Mouse (Mus musculus) retina, postnatal 1 day (tissue): ENCODE measurements at regions not wholly inside any gene's neighbourhood (a gene's known extent, or its start where the extent isn't known, plus 50 kb on each side); places are given as distances from the start of the nearest gene placed in this dataset.

Source experiments
- DNase-seq: peaks from one replicate; pipeline ENCODE4 v3.0.0-alpha.2; 2012

GRCm38 (mm10) chr8:26529921-26530320, 410.6 kb downstream of the Gm45692 start:
- no peak for DNase-seq

DNA sequence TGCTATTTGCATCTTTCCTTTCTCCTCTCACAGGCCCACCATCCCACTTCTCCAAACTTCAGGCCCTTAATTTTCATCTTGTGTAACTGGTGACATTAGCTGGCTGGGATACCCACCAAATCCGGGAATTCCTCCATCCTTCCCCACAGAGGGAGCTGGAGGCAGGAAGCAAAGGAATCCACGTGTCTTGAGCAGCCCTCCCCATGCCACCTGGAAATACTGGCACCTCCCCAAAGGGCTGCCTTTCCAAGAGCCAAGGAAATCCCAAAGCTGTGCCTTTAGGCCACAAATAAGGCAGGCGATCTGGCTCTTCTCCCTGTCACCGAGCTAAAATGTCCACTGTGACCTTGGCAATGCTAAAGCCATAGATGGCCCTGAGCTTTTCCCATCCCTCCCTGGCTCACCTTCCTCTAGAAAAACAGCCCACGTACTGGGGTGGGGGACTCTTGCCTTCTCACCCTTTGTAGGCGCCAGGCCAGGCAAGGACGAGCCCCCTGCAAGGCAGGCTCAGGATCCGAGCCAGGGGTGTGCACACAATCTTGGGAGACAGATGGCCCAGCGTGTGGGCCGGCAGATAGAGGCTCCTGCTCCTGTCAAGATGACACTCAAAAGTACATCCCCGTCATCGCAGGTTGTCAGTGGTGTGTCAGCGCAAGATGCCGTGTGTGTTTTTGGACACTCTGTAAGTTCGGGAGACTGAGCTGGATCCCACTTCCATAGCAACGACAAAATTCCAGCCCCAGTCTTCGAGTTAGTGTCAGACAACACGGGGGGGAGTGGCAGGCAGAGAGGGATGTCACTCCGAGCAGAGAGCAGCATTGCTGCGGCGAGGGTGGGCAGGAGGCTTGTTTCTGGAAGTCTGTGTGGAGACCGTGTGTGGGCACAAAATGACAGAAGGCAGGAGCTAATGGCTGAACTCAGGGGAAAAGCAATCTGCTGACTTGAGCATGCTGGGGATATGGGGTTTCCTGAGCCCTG, 414.4 kb downstream of the Gm45692 start:
- DNase-seq: no peak

DNA sequence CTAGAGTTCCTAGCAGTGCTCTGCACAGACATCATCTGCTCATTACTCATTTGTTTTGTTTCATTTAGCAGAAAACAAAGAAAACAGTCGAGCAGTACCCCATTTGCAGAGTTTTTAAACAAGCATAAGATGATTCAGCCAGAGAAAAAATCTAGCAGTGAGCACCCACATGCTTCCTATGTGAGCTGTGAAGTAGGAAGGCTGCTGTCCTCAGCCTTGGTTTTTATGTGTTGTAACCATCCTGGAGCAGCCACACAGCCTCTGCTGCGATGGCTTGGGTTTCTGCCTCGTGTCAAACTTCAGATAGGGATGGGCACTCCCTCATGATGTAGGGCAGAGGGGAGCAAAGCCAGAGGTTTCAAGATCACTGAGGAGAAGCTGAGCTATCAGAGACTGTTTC, 416.5 kb downstream of the Gm45692 start:
- DNase-seq: no peak

DNA sequence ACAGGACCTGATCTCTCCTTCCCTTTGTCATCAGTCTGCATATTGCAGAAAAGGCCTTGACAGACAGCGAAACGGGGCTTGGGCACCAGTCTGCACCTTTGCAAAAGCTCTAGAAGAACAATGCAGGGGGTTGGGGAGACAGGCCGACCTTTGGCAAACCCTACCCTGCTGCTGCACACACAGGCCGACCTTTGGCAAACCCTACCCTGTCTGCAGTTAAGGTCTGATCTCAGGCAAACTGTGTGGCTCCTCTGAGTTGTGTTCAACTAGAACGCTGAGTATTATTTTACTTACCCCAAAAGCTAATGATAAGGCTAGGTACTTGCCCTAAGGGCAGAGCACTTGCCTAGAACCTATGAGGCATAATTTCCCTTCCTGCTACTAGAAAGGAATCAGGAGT, 423.4 kb upstream of the Zfp703 start:
- no peak for DNase-seq

- no peak for DNase-seq
Measured at GRCm38 (mm10) chr8:26559196-26559595, 417.9 kb upstream of the Zfp703 start.

DNA sequence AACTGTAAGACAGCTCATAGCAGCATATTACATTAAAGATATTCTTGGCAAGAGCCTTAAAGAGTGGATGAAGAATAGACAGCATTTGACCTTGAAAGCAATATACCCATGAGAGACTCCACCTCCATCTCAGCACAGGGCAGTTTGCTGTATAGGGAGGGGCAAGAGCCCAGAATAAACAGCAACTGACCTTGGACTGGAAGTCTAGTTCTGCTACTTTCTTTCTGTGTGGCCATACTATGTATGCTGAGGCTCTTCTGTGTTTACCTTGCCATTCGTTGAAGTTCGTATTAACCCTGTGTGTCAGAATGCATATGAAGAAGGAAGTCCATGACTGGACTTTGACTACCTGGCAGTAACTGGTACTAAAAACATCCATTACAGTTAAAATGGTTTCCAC, 414.0 kb upstream of the Zfp703 start:
- no peak for DNase-seq

DNA sequence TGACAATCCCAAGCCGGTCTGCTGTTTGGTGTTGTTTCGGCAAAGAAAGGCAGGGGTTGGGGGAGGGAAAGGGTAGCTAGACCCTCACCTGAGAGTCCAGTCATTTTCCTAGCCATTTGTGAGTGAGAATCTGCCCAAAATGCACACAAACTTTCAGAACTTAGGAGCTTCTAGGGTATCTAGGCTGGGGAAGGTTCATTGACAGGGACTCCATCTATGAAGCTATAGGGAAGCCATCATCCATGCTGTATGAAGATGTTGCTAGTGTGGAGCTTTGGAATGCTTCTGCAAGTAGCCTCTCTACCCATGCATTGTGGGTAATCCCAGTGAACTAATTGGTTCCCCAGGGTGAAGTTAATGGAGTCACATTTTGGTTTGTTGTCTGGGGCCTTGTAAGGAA, 412.9 kb upstream of the Zfp703 start:
- no peak for DNase-seq

GRCm38 (mm10) chr8:26568423-26569060, 408.6 kb upstream of the Zfp703 start:
- DNase-seq: no peak

- peak; percentile 14 for DNase-seq
Measured at GRCm38 (mm10) chr8:26588841-26589240, 388.3 kb upstream of the Zfp703 start.

DNA sequence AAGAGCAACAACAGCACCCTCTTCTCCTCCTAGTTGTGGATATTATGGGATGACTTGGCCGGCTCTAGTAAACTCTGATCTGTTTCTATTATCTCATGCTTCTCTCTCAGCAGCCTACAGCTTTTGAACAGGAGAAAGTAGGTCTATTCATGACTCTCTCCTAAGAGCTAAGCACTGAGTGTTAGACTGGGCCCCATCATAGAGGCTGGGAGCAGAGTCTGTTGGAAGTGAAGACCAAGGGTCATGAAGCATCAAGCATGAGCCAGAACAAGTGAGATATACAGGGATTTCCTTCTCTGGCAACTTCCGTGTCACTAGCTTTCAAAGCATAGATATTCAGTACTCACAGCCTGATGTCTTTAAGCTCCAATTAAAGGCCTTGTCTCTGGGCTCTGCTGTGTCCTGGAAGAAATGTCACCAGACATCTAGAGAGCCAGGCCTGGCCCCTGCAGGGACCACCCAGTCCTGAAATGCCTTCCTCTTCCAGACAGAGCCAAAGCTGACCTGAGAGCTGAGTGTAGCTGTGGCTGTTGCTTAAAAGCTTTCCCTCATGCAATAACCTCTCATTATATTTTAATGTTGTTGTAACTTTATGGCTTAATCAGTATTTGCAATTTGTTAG, 386.4 kb upstream of the Zfp703 start:
- peak; percentile 38 for DNase-seq

DNA sequence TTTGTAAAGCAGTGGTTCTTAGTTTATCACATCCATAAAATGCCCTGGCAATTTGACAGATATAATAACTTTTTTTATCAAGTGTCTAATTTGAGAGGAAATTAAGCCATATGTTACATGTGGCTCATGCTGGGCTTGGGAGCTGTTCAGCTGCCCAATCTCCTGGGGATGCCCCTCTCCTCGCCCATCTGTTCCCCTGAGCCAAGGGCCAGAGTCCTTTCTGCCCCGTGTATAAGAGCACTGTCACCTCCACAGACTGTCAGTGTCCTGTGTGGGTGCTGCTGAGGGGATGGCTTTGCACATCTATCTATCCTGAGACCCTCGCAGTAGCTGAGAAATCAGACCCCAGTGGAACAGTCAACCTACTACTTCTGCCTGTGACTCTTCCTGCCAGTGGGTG, 385.9 kb upstream of the Zfp703 start:
- DNase-seq: peak; percentile 32

DNA sequence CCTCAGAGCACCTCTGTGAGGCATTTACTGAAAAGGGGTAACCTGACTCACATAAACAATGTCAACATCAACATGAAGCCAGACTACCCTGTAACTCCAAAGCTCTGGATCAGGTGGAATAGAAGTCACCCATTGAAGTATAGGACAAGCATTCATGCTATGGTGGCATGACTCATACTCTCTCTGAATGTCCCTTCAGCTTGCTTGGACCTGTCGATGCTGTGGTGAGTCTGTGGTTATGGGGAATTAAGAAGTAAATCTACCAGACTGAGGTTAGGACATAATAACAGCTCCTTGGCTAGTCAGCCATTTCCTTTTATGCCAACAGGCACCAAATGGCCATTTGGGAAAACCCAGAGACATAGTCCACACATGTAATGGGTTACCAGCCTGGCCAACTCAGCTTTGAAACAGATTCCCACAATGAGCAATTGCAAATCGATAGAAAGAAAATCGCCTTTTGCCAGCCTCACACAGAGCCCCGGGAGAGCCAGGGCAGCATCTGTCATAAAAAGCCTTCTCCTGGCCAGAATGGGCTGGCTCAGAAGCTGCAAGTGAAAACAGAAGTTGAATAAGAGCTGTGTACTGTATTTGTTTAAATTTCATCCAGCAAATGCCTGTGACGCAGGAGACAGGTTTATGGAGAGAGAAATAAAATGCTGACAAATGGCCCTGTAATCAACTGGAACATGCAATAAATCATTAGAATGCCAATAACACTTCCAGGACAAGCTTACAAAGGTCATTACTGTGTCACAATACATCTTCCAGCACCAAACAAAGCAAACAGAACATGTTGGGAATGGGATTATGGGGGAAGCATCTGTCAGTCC, 383.4 kb upstream of the Zfp703 start:
- peak; percentile 53 for DNase-seq

DNA sequence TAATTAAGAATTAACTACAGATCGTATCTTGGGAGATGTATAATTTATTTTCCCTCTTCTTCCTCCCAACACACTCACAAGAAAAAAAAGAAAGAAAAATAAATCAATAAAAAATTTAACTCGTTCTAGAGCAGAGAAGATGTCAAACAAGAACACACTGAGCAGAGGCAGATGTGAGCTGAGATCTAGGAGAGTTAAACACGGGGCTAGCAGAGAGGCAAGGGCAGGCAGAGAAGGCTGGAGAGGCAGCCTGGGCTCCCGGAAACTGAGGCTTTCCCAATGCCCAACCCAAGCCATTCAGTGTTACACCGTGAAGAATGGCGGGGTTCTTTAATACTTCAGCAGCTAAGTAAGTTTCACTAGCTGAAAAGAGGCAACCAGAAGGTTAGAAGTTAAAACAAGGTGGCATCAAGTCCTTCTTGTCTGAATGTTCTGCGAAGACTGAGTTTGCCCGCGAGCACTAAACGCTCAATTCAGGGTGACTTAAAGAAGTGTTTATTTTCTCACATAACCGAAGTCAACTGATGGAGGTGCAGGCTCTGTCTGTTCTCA, 382.7 kb upstream of the Zfp703 start:
- DNase-seq: no peak

DNA sequence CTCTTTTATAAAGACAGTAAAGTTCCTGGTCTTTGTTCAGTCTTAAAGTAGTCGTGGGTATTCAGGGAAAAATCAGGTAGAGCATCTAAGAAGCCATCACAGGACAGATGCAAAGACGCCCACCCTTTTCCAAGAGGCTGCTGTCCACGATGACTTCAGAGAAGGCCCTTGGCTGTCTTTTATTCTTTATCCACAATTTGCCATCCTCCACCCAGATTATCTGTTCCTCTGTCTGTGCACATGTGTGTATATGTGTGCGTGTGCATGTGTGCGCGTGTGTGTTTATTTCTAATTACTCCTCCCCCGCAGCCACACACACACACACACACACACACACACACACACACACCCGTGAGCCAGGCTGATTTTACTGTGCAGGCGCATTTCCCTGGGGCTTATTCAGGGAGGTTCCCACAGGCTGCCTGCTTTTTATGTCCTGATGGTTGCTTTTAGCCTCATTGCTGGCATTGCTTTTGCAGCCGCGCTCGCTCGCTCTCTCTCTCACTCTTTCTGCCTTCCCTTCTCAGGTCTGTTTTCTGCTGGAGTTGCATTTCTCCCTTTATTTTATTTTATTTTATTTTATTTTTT, 381.6 kb upstream of the Zfp703 start:
- DNase-seq: peak; percentile 42

DNA sequence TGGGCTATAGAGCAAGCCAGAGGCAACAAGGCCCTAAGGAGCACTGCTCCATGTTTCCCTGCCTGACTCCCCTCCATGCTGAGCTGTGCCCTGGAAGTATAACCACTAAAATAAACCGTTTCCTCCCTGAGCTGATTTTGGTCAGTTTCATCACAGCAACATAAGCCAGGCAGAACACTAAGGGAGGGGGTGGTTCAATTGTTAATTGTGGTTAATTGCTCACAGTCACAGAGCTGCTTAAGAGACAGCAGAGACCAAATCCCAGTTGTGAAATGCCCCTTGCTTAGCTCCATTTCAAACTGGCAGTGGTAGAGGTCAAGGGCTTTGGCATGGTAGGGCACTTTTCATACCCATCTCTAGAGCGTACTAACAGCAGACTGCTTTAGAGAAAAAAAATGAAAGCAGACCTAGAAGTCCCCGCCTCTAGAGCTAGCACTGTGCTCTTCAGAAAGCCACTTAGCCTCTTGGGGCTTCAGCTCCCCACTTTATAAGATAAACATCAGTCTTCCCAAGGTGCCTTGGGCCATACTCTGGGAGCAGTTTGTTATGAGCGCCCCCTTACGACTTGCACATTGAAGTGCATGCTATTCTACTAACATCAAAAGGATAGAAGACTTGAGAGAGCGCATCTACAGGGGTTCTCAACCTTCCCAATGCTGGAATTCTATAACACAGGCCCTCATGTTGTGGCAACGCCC, 380.3 kb upstream of the Zfp703 start:
- DNase-seq: no peak

DNA sequence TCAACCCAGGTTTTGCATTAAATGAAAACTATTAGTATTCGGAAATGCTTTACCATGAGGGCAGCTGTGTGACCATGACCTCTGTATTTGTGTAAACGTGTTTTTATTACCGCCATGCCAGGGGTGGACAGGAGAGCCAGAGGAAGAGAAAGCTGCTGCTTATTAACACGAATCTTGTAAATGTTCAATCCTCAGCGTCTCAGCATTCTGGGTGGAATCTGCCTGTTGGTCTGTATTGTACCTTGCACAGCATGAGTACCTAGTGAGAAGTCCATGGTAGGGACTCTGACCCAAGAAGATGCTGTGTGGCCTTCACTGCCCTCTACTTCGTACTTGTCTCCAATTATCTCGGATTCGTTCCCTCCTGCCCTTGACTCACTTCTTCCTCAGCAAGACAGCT, 378.6 kb upstream of the Zfp703 start:
- no peak for DNase-seq

GRCm38 (mm10) chr8:26600127-26600526, 377.0 kb upstream of the Zfp703 start:
- DNase-seq: no peak

DNA sequence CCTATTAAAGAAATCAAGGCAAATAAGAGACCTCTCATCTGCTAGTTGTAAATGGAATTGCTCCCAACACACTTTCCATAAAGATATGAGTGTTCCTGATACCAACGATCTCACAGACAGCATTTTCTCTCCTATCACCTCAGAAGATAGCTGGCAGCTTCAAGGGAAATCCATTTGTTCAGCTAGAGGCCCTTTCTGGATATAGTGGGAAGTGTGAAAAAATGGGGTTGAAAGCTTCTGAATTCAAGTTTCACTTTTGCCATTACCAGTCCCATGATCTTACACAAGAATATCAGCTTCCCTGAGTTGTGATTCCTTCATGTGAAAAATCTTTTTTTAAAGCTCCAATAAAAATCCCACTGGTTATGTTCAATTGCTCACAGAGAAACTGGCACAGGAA, 369.1 kb upstream of the Zfp703 start:
- DNase-seq: no peak

DNA sequence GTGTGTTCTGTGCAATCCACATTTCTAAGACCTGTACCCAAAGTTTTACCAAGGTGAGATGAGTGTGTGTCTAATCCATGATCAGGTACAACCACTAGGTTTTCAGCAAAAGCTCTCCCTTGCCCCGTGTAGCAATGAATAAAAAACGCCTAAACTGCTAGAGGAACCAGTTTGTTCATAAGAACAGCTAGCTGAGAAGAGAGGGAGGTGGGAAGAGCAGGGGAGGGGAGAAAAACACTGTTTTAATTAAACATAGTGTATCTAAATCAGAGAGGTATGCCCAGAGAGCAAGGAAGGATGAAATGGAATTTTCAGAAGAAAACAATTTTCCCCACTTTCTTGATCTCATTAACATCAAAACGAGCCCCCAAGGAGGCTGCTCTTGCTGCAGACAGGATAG, 368.5 kb upstream of the Zfp703 start:
- DNase-seq: no peak

DNA sequence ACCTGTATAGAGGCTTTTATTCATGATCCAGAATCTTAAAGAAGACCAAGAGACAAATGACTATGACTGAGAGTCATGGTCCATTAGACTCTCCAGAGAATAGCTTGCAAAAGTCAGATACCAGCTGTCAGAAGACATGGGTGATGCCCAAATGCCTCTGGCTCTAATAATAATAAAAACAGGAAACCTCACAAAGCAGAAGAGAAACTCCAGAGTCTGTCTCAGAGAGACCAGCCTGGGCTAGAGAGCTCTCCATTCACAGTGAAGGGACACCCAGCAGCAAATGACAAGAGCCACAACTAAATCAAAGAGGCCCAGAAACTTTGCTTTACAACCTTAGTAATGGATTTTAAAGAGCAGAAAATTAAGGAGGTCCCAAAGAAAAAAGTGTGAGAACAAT, 365.0 kb upstream of the Zfp703 start:
- no peak for DNase-seq

GRCm38 (mm10) chr8:26622311-26623052, 354.6 kb upstream of the Zfp703 start:
- DNase-seq: peak; percentile 52
